Mouse (Mus musculus): ENCODE measurements at regions not wholly inside any gene's neighbourhood (a gene's known extent, or its start where the extent isn't known, plus 50 kb on each side); places are given as distances from the start of the nearest gene placed in this dataset.

- peak overlapping the region; percentile 54 for H3K4me3 ChIP-seq (replicated peaks; ENCODE audit: low read length)
- no peak for ATAC-seq (ENCODE audit: insufficient read depth, low FRiP score)
- no peak overlapping the region for H3K27ac ChIP-seq (ENCODE audit: low read length)
- peak overlapping the region; percentile 86 for H3K4me2 ChIP-seq (ENCODE audit: low read depth, low read length)
- peaks cover 15% of the 10 kb centered on the region for H3K4me1 ChIP-seq (ENCODE audit: control insufficient read depth, insufficient read depth, low read length)
- H3K27me3 ChIP-seq (ENCODE audit: control insufficient read depth, insufficient read depth, low read length), result peaks cover 26% of the 10 kb centered on the region
- WGBS, result 4% methylated on average over 6 of the region's 6 CpGs
- H3K36me3 ChIP-seq (ENCODE audit: control insufficient read depth, insufficient read depth, low read length), result no peaks in the 10 kb centered on the region
- peak overlapping the region; percentile 69 for H3K9ac ChIP-seq (ENCODE audit: low read length)
- no peaks in the 10 kb centered on the region for H3K9me3 ChIP-seq (replicated peaks; ENCODE audit: control insufficient read depth, low read length)
These were observed 91.7 kb downstream of the Fam168b start for GRCm38 (mm10) chr1:34751128-34751527.

GRCm38 (mm10) chr1:34753581-34753980, 89.3 kb downstream of the Fam168b start:
- Histone ChIP-seq H3K36me3 (ENCODE audit: control insufficient read depth, insufficient read depth, low read length) (no peaks in the 10 kb centered on the region), H3K4me1 (ENCODE audit: control insufficient read depth, insufficient read depth, low read length) (peaks cover 15% of the 10 kb centered on the region), H3K9me3 (replicated peaks; ENCODE audit: control insufficient read depth, low read length) (no peaks in the 10 kb centered on the region), H3K27ac (ENCODE audit: low read length) (no peak overlapping the region), H3K9ac (ENCODE audit: low read length) (no peak overlapping the region), H3K4me2 (ENCODE audit: low read depth, low read length) (no peak overlapping the region), H3K4me3 (replicated peaks; ENCODE audit: low read length) (no peak overlapping the region), H3K27me3 (ENCODE audit: control insufficient read depth, insufficient read depth, low read length) (peaks cover 26% of the 10 kb centered on the region)
- no peak for ATAC-seq (ENCODE audit: insufficient read depth, low FRiP score)
- WGBS, result 56% methylated on average over 5 of the region's 5 CpGs

GRCm38 (mm10) chr1:34760547-34760946, 82.3 kb downstream of the Fam168b start:
- Histone ChIP-seq H3K27me3 (ENCODE audit: control insufficient read depth, insufficient read depth, low read length) (no peaks in the 10 kb centered on the region), H3K36me3 (ENCODE audit: control insufficient read depth, insufficient read depth, low read length) (no peaks in the 10 kb centered on the region), H3K4me1 (ENCODE audit: control insufficient read depth, insufficient read depth, low read length) (no peaks in the 10 kb centered on the region), H3K4me2 (ENCODE audit: low read depth, low read length) (no peak overlapping the region), H3K27ac (ENCODE audit: low read length) (no peak overlapping the region), H3K9me3 (replicated peaks; ENCODE audit: control insufficient read depth, low read length) (no peaks in the 10 kb centered on the region), H3K4me3 (replicated peaks; ENCODE audit: low read length) (no peak overlapping the region), H3K9ac (ENCODE audit: low read length) (no peak overlapping the region)
- ATAC-seq (ENCODE audit: insufficient read depth, low FRiP score), result no peak
- 25% methylated on average over 4 of the region's 4 CpGs for WGBS

GRCm38 (mm10) chr1:34761436-34761835, 81.4 kb downstream of the Fam168b start:
- Histone ChIP-seq H3K9me3 (replicated peaks; ENCODE audit: control insufficient read depth, low read length) (no peaks in the 10 kb centered on the region), H3K4me3 (replicated peaks; ENCODE audit: low read length) (no peak overlapping the region), H3K4me2 (ENCODE audit: low read depth, low read length) (no peak overlapping the region), H3K9ac (ENCODE audit: low read length) (no peak overlapping the region), H3K27ac (ENCODE audit: low read length) (no peak overlapping the region), H3K36me3 (ENCODE audit: control insufficient read depth, insufficient read depth, low read length) (no peaks in the 10 kb centered on the region), H3K27me3 (ENCODE audit: control insufficient read depth, insufficient read depth, low read length) (no peaks in the 10 kb centered on the region), H3K4me1 (ENCODE audit: control insufficient read depth, insufficient read depth, low read length) (no peaks in the 10 kb centered on the region)
- no peak for ATAC-seq (ENCODE audit: insufficient read depth, low FRiP score)

- WGBS, result 78% methylated on average over 5 of the region's 5 CpGs
- no peak for ATAC-seq (ENCODE audit: insufficient read depth, low FRiP score)
- Histone ChIP-seq H3K9me3 (replicated peaks; ENCODE audit: control insufficient read depth, low read length) (no peaks in the 10 kb centered on the region), H3K36me3 (ENCODE audit: control insufficient read depth, insufficient read depth, low read length) (no peaks in the 10 kb centered on the region), H3K4me3 (replicated peaks; ENCODE audit: low read length) (no peak overlapping the region), H3K27ac (ENCODE audit: low read length) (no peak overlapping the region), H3K9ac (ENCODE audit: low read length) (no peak overlapping the region), H3K27me3 (ENCODE audit: control insufficient read depth, insufficient read depth, low read length) (no peaks in the 10 kb centered on the region), H3K4me2 (ENCODE audit: low read depth, low read length) (no peak overlapping the region), H3K4me1 (ENCODE audit: control insufficient read depth, insufficient read depth, low read length) (no peaks in the 10 kb centered on the region)
These were observed 81.0 kb downstream of the Fam168b start for GRCm38 (mm10) chr1:34761870-34762269.

All from stomach, embryonic 16.5 days (tissue).